Mouse (Mus musculus) kidney, embryonic 15.5 days (tissue): Measurements from ENCODE around the gene Fanca. TPM values are rescaled to one million over a fixed set of nuclear protein-coding genes. Genes with fewer than 3 reads are reported as not detected.

Experiments
- ATAC-seq: fragments of 200-750 bp; cut with Nextera tagmentation; replicated peaks from 2 replicates; pipeline ENCODE4 v1.8.0; 2017; ENCODE audit warnings: moderate TSS enrichment; ENCODE audit not compliant: low FRiP score
- H3K27ac ChIP-seq: fragments of 300-500 bp; sonication (generic); 2 replicates; pipeline ENCODE4 v1.5.1; 2015; ENCODE audit warnings: mild to moderate bottlenecking, inconsistent platforms
- H3K27me3 ChIP-seq: fragments of 300-500 bp; sonication (generic); 2 replicates; pipeline ENCODE4 v1.6.1; 2015; ENCODE audit warnings: inconsistent platforms
- H3K36me3 ChIP-seq: fragments of 300-500 bp; sonication (generic); 2 replicates; pipeline ENCODE4 v1.6.1; 2015; ENCODE audit warnings: inconsistent platforms
- H3K4me1 ChIP-seq: fragments of 300-500 bp; sonication (generic); 2 replicates; pipeline ENCODE4 v1.6.1; 2015; ENCODE audit warnings: inconsistent platforms
- H3K4me2 ChIP-seq: fragments of 300-500 bp; sonication (generic); 2 replicates; pipeline ENCODE4 v1.6.1; 2015; ENCODE audit warnings: moderate library complexity, mild to moderate bottlenecking, inconsistent platforms
- H3K4me3 ChIP-seq: fragments of 300-500 bp; sonication (generic); replicated peaks from 2 replicates; pipeline ENCODE4 v1.5.1; 2015; ENCODE audit warnings: mild to moderate bottlenecking, inconsistent platforms
- H3K9ac ChIP-seq: fragments of 300-500 bp; sonication (generic); 2 replicates; pipeline ENCODE4 v1.6.1; 2015; ENCODE audit warnings: mild to moderate bottlenecking, inconsistent platforms
- H3K9me3 ChIP-seq: fragments of 300-500 bp; sonication (generic); replicated peaks from 2 replicates; pipeline ENCODE4 v1.6.1; 2016; ENCODE audit warnings: inconsistent platforms
- WGBS: fragments of 180-500 bp; shearing (Covaris S2); methylation state at CpG from one replicate; pipeline ENCODE4 v1.1.7; 2015; ENCODE audit warnings: mixed read lengths; 5-methylcytosine and 5-hydroxymethylcytosine counted together
- polyA plus RNA-seq: library from polyadenylated mRNA; unstranded; fragments of >200 nt; fragmentation: Nextera tagmentation; extraction: Ambion mirVana; gene quantifications from 2 replicates; pipeline ENCODE4 v1.2.1, GENCODE M21; 2015

Fanca gene
- polyA plus RNA-seq, 1 experiment from 2014 or later: 45.2 TPM

DNA sequence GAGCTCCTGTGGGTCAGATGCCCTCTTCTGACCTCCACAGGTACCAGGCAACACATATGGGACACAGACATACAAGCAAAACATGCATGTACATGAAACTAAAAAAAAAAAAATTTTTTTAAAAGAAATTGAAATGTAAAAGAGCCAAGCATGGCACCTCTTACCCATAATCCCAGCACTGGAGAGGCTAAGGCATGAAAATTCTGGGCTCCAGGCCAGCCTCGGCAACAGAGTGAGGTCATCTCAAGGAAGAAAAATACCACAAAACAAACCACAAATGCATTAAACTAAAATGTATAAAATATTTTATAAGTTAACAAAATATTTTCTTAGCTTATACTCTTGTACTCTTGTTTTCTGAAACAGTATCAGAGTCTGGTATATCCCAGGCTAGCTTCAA is 97.5 kb downstream of the Fanca start:
- Histone ChIP-seq H3K9me3 (no peaks in the 10 kb centered on the region), H3K9ac (no peak overlapping the region), H3K4me3 (no peak overlapping the region), H3K4me2 (no peak overlapping the region), H3K36me3 (no peaks in the 10 kb centered on the region), H3K27me3 (no peaks in the 10 kb centered on the region), H3K4me1 (peaks cover 16% of the 10 kb centered on the region), H3K27ac (no peak overlapping the region)
- 74% methylated on average over 1 of the region's 1 CpGs for WGBS
- no peak for ATAC-seq

Other genes starting within 250 kb of the Fanca start
- 1,386 and 1,404 TPM in 2 replicates for gene Rpl13, start 216.2 kb downstream of the Fanca start, polyA plus RNA-seq
- gene Cpne7, start 201.2 kb downstream of the Fanca start, polyA plus RNA-seq: 0.63 and 1.0 TPM in 2 replicates
- 9.5 and 12.7 TPM in 2 replicates for gene Sult5a1, start 160.3 kb downstream of the Fanca start, polyA plus RNA-seq
- 4.4 and 5.5 TPM in 2 replicates for gene Dpep1, start 132.3 kb downstream of the Fanca start, polyA plus RNA-seq
- 118 and 126 TPM in 2 replicates for gene Chmp1a, start 105.8 kb downstream of the Fanca start, polyA plus RNA-seq
- gene Spata33, start 105.7 kb downstream of the Fanca start, polyA plus RNA-seq: 4.2 and 5.5 TPM in 2 replicates
- 33.7 and 34.7 TPM in 2 replicates for gene Cdk10, start 93.7 kb downstream of the Fanca start, polyA plus RNA-seq
- 5.3 and 5.7 TPM in 2 replicates for gene Spata2l, start 82.3 kb downstream of the Fanca start, polyA plus RNA-seq
- 21.2 and 22.7 TPM in 2 replicates for gene Zfp276, start 64.4 kb downstream of the Fanca start, polyA plus RNA-seq
- gene Vps9d1, start 64.2 kb downstream of the Fanca start, polyA plus RNA-seq: 22.2 and 25.0 TPM in 2 replicates
- gene Spire2, start 14.1 kb upstream of the Fanca start, polyA plus RNA-seq: 4.7 and 5.0 TPM in 2 replicates
- 157 and 175 TPM in 2 replicates for gene Tcf25, start 55.2 kb upstream of the Fanca start, polyA plus RNA-seq
- not detected in 2 replicates for gene Mc1r, start 88.5 kb upstream of the Fanca start, polyA plus RNA-seq
- 8.0 and 22.0 TPM in 2 replicates for gene Tubb3, start 92.8 kb upstream of the Fanca start, polyA plus RNA-seq
- 34.4 and 39.8 TPM in 2 replicates for gene Def8, start 105.0 kb upstream of the Fanca start, polyA plus RNA-seq
- gene Afg3l1, start 159.3 kb upstream of the Fanca start, polyA plus RNA-seq: 54.3 and 66.8 TPM in 2 replicates
- gene Dbndd1, start 196.9 kb upstream of the Fanca start, polyA plus RNA-seq: 4.1 and 4.2 TPM in 2 replicates
- gene Gas8, start 200.3 kb upstream of the Fanca start, polyA plus RNA-seq: 34.4 and 35.8 TPM in 2 replicates